Mouse (Mus musculus): ENCODE data around the gene Gja1. TPM values are rescaled to one million over a fixed set of nuclear protein-coding genes. Genes with fewer than 3 reads are reported as not detected.
"Not testable (repeated sequence)": the region's sequence is repeated elsewhere in the genome, so short reads cannot be mapped to it uniquely, and the experiment has no call there.

The Gja1 gene
- polyA plus RNA-seq, 1 experiment from 2014 or later: 103 TPM

DNA sequence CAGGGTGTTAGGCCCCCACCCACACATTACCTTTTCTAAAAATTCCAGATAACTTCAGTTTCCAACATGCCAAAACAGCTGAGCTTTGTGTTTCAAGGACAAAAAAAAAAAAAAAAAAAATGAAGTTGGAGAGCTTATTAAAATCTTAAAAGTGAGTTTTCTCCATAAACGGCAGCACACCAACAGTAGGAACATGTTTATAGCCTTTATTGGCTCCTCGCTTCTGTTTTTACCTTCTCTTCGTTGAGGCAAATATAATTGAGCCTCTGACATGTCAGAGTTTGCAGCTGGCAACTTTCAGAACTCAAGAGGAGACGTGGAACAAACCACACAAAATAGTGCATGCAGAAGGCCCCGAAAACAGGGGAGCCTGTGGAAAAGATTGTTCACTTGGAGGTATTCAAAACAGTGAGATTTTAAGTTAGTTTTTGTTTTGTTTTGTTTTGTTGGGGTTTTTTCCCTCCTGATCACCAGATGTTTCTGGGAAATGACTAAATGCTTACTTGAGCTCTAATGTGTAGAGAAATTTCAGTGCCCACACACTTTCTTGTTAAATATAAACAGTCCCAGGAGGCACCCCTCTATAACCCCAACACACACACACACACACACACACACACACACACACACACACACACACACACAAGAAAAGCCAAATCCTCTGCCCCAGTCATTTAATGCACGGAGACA lies 16.1 kb downstream of the Gja1 start:
- Histone ChIP-seq H3K9me3 (peaks cover 2% of the 10 kb centered on the region; the same call in 1 of the 2 replicates), H3K4me1 (replicated peaks) (no peaks in the 10 kb centered on the region), H3K36me3 (peaks cover 34% of the 10 kb centered on the region), H3K27ac (no peak overlapping the region), H3K27me3 (ENCODE audit: insufficient read depth, poor library complexity, severe bottlenecking) (no peaks in the 10 kb centered on the region), H3K4me3 (no peak overlapping the region)
- 80% methylated on average over 6 of the region's 6 CpGs for WGBS
- no peak for DNase-seq (ENCODE audit: low spot score)

DNA sequence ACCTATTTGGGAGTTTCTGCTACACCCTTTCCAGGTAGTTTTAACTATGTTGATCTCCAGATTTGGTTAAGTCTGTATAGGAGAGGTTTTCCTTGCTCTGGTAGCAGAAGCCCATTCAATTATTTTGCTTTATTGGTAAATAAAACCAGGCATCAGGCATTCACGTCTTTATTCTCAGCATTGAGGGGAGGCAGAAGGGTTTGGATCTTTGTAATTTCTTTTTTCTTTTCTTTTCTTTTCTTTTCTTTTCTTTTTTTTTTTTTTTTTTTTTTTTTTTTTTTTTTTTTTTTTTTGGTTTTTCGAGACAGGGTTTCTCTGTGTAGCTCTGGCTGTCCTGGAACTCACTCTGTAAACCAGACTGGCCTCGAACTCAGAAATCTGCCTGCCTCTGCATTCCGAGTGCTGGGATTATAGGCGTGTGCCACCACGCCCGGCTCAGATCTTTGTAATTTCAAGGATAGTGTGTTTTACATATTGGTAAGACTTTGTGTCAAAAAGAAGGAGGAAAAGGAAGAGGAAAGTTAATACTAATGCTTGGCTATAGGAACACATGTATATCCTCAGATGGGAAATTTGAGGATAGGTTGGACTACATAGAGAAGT lies 16.8 kb downstream of the Gja1 start:
- not testable (repeated sequence) for H3K27ac ChIP-seq; H3K4me1 ChIP-seq (replicated peaks); H3K9me3 ChIP-seq; H3K4me3 ChIP-seq; H3K27me3 ChIP-seq (ENCODE audit: insufficient read depth, poor library complexity, severe bottlenecking); DNase-seq (ENCODE audit: low spot score)
- 89% methylated on average over 7 of the region's 7 CpGs for WGBS
- H3K36me3 ChIP-seq: peaks cover 27% of the 10 kb centered on the region

DNA sequence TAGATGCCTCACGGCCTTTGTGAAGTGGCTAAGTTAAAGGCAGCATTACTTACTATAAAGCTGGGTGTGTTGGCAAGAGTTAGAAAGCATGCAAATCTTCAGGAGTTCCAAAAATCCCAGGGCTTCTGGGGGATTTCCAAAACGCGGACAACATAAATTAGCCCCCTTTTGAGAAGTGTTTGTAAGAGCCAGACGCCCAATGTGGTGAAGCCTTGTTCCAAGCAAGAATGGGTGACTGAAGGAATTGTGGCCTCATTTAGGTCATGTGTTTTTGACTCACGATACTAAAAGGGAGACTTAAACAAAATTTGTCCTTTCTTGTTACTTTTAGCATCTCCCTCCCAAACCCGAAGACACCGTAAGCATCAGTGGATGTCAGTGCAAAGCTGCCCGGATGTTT lies 20.7 kb downstream of the Gja1 start:
- Histone ChIP-seq H3K4me3 (no peak overlapping the region), H3K4me1 (replicated peaks) (no peaks in the 10 kb centered on the region), H3K9me3 (no peaks in the 10 kb centered on the region), H3K27me3 (ENCODE audit: insufficient read depth, poor library complexity, severe bottlenecking) (no peaks in the 10 kb centered on the region), H3K36me3 (no peaks in the 10 kb centered on the region), H3K27ac (no peak overlapping the region)
- DNase-seq (ENCODE audit: low spot score): no peak
- 86% methylated on average over 8 of the region's 8 CpGs for whole genome bisulfite sequencing

DNA sequence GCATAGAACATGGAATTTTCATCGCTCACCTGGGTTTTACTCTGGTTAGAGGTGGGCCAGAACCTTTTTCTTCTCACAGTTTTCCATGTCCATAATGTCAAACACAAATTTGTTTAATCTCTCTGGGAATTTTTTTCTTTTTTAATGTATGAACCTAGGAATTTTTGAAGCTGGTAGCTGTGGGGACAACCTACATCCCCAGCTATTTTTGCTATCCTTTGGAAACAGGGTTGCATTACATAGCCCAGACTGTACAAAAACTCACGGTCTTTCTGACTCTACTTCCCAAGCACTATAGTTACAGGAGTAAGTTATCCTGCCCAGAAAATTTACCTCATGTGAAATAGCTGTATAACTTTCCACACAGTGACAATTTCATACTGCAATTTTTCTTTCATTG lies 21.2 kb downstream of the Gja1 start:
- Histone ChIP-seq H3K4me3 (no peak overlapping the region), H3K9me3 (no peaks in the 10 kb centered on the region)
- WGBS: 95% methylated on average over 2 of the region's 2 CpGs

DNA sequence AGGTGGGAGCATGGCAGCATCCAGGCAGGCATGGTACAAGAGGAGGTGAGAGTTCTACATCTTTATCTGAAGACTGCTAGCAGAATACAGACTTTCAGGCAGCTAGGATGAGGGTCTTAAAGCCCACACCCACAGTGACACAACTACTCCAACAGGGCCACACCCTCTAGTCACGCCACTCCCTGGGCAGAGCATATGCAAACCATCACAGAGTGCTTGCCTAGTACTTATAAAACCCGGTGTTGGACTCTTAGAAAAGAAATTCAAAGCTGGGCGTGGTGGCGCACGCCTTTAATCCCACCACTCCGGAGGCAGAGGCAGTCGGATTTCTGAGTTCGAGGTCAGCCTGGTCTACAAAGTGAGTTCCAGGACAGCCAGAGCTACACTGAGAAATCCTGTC lies 24.3 kb downstream of the Gja1 start:
- not testable (repeated sequence) for H3K9me3 ChIP-seq; H3K36me3 ChIP-seq; H3K4me3 ChIP-seq; H3K27me3 ChIP-seq (ENCODE audit: insufficient read depth, poor library complexity, severe bottlenecking); H3K27ac ChIP-seq; H3K4me1 ChIP-seq (replicated peaks); DNase-seq (ENCODE audit: low spot score)
- WGBS: 94% methylated on average over 8 of the region's 8 CpGs

More for the DNA sequence above, 21.2 kb downstream of the Gja1 start:
- H3K27me3 ChIP-seq (ENCODE audit: insufficient read depth, poor library complexity, severe bottlenecking): no peaks in the 10 kb centered on the region
- no peak for DNase-seq (ENCODE audit: low spot score)
- H3K4me1 ChIP-seq (replicated peaks): no peaks in the 10 kb centered on the region
- H3K27ac ChIP-seq: no peak overlapping the region
- H3K36me3 ChIP-seq: no peaks in the 10 kb centered on the region

DNA sequence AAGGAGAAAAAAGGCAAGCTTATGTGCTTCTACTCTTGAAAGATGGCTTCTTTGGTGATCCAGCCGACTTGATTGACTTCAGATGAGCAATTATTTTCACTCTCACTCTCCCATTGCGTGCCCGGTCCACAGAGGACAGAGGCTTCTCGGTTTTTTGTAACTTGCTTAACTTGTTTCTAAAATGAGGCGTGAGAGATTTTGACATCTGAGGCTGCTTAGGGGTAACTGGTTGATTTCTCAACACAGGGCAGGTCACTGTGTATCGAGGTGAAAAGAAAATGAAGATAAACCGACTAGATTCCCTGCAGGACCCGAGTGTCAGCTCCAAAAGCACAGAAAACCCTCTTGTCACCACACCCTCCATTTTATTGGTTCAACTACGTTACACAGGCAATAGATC lies 28.8 kb downstream of the Gja1 start:
- Histone ChIP-seq H3K4me3 (no peak overlapping the region), H3K27ac (no peak overlapping the region), H3K36me3 (no peaks in the 10 kb centered on the region), H3K4me1 (replicated peaks) (no peaks in the 10 kb centered on the region), H3K27me3 (ENCODE audit: insufficient read depth, poor library complexity, severe bottlenecking) (no peaks in the 10 kb centered on the region), H3K9me3 (no peaks in the 10 kb centered on the region)
- DNase-seq (ENCODE audit: low spot score): no peak
- WGBS: 86% methylated on average over 9 of the region's 9 CpGs

DNA sequence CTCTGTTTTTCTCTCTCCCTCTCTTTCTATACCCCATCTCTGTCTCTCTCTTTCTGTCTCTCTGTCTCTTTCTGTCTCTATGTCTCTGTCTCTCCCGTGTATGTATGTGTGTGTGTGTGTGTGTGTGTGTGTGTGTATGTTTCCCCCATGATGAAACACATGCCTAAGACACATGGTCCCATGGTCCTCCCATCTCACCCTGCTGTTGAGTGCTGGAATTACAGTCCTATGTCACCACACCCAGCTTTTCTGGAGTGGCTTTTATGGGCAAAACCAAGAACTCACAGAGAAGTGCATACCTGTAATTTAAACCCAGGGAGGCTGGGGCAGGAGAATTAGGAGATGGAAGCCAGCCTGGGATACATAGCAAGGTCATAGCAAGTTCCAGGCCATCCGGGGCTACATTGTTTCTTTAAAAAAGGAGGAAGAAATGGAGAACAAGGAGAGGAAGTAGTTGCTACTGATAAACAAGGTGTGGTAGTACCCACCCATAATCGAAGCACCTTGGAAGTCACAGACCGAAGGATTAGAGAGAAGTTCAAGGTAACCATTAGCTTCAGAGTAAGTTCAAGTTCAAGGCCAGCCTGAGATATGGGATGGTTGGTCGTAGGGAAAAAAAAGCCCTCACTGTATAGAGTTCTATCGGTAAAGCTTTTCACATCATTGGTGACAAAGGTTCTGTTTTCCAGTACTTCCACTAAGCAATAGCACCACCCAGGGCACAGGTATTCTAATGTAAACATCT lies 29.4 kb downstream of the Gja1 start:
- Histone ChIP-seq H3K9me3 (no peaks in the 10 kb centered on the region), H3K36me3 (no peaks in the 10 kb centered on the region), H3K27me3 (ENCODE audit: insufficient read depth, poor library complexity, severe bottlenecking) (no peaks in the 10 kb centered on the region), H3K27ac (no peak overlapping the region), H3K4me1 (replicated peaks) (no peaks in the 10 kb centered on the region), H3K4me3 (no peak overlapping the region)
- WGBS: 93% methylated on average over 6 of the region's 6 CpGs
- DNase-seq (ENCODE audit: low spot score): no peak

DNA sequence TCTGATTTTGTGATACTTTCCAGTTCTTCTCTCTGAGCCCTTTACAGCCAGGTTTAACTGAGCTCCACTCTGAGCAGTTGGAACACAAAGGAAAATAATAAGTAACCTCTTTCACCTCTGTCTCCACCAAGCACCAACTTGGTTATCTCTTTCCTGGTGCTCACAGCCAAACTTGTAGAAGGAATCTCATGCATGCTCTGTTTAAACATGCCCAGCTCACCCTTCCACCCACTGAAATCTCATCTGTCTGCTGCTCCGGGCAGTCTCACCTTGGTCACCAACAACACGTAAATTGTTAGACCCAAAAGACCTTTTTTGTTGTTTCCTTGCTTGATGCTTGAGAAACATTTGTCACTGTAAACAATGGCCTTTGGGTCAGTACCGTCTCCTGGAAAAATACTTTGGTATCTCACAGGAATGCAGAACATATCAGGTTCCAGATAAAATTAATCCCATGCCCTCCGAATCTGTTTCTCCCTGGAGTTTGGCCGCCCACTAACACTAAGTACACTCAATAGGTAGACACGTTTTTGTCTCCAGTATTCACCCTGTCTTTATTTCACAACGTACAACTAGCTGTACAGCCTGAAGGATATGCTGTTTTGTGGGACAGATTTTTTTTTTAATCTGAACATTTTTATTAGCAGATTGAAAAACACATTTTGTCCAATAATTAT lies 38.9 kb downstream of the Gja1 start:
- Histone ChIP-seq H3K4me3 (no peak overlapping the region), H3K36me3 (no peaks in the 10 kb centered on the region), H3K27ac (no peak overlapping the region), H3K4me1 (replicated peaks) (no peaks in the 10 kb centered on the region), H3K9me3 (no peaks in the 10 kb centered on the region), H3K27me3 (ENCODE audit: insufficient read depth, poor library complexity, severe bottlenecking) (no peaks in the 10 kb centered on the region)
- DNase-seq (ENCODE audit: low spot score): no peak
- WGBS: 79% methylated on average over 7 of the region's 7 CpGs

DNA sequence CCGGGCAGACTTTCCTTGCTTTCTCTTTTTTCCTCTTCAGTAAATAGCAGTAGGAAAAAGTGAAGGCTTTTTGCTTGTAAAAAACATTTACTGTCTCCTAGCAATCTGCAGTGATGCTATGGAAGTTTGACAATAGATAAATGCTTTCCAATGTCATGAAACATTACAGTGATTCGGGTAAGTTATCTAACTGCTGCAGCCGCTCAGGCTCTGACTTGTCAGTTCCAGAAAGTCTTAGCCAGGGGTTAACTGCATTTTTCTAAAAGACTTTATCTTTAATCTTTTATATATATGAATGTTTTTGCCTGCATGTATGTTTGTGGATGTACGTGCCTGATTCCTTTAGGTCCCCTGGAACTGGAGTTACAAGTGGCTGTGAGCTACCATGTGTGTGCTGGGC lies 45.4 kb downstream of the Gja1 start:
- no peaks in the 10 kb centered on the region for H3K27me3 ChIP-seq (ENCODE audit: insufficient read depth, poor library complexity, severe bottlenecking)
- no peaks in the 10 kb centered on the region for H3K9me3 ChIP-seq
- no peak for DNase-seq (ENCODE audit: low spot score)
- WGBS: 87% methylated on average over 4 of the region's 4 CpGs
- no peak overlapping the region for H3K4me3 ChIP-seq
- H3K36me3 ChIP-seq: no peaks in the 10 kb centered on the region
- H3K4me1 ChIP-seq (replicated peaks): no peaks in the 10 kb centered on the region
- no peak overlapping the region for H3K27ac ChIP-seq

DNA sequence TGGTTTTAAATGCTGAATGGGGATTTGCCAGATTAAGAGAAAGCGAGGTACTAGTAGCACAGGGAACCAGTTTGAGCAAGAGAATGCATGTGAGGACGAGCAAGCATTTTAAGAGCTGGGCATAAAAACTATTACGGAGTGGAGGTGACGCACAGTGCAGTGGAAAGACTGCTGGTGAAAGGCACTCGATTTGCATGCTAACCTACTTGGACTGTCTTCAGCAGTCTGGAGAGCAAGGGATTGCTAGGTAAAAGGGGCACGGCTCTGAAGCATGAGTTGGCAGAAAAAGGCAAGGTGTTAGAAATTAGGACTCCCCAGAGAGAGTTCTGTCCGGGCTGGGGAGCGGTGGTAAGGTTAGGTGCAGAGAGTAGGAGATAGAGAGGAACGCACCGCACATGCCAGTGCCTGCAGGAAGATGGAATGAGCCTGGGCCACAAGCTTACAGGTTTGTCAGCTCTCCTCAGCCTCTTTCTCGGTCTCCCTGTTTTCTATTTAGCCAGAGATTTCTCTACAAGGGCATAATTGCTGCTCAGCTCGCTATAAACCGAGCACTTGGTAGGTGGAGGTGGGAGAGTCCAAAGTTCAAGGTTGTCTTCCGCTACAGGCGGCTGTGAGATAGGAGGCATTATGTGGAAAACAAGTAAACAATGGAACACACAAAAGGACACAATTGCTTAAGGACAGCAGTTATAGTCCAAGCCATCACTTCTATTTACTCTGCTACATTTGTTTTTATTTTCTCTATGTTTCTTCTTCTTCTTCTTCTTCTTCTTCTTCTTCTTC lies 48.1 kb downstream of the Gja1 start:
- no peaks in the 10 kb centered on the region for H3K4me1 ChIP-seq (replicated peaks)
- no peak for DNase-seq (ENCODE audit: low spot score)
- no peaks in the 10 kb centered on the region for H3K27me3 ChIP-seq (ENCODE audit: insufficient read depth, poor library complexity, severe bottlenecking)
- H3K4me3 ChIP-seq: no peak overlapping the region
- H3K9me3 ChIP-seq: no peaks in the 10 kb centered on the region
- WGBS: 85% methylated on average over 15 of the region's 15 CpGs
- no peaks in the 10 kb centered on the region for H3K36me3 ChIP-seq
- H3K27ac ChIP-seq: no peak overlapping the region

DNA sequence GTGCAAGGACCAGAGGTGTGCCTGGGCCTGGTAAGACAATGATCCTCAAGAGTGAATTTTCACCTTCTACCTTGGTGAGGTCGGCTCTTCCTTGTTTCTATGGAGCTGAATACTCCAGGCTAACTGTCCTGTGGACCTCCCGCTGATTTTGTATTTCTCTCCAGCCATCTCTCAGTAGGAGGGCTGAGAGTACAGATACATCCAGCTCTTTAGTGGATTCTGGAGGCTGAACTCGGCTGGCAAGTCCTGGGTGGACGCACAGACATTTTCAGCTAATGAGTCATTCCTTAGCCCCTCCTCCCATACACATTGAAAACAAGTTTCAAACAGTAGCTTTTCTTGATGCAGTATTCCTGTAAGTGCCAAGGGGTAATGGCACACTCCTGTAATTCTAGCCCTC lies 49.2 kb downstream of the Gja1 start:
- no peak overlapping the region for H3K27ac ChIP-seq
- no peaks in the 10 kb centered on the region for H3K27me3 ChIP-seq (ENCODE audit: insufficient read depth, poor library complexity, severe bottlenecking)
- 56% methylated on average over 4 of the region's 4 CpGs for WGBS
- no peak for DNase-seq (ENCODE audit: low spot score)
- no peaks in the 10 kb centered on the region for H3K9me3 ChIP-seq
- H3K4me1 ChIP-seq (replicated peaks): peaks cover 3% of the 10 kb centered on the region
- H3K36me3 ChIP-seq: no peaks in the 10 kb centered on the region
- no peak overlapping the region for H3K4me3 ChIP-seq

DNA sequence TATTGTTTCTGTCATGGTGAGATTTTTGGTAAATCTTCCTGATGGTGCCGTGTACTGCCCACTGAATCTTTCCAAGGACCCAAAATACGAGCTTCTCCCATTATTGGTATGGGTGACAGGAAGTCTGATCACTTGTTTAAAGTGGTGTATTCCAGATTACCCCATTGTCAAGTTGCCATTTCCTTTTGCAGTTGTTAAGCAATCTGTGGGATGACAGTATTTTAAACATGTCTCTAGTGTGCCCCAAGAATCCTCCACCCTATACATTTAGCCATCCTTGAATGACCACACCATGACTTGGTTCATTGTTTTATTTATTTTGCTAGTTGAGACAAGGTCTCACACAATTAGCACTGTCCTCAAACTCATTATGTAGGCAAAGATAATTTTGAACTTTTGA lies 50.3 kb downstream of the Gja1 start:
- Histone ChIP-seq H3K27ac (no peak overlapping the region), H3K27me3 (ENCODE audit: insufficient read depth, poor library complexity, severe bottlenecking) (no peaks in the 10 kb centered on the region), H3K9me3 (no peaks in the 10 kb centered on the region), H3K4me1 (replicated peaks) (peaks cover 13% of the 10 kb centered on the region), H3K36me3 (no peaks in the 10 kb centered on the region), H3K4me3 (no peak overlapping the region)
- WGBS: 92% methylated on average over 2 of the region's 2 CpGs
- DNase-seq (ENCODE audit: low spot score): no peak

Measured in hindbrain, embryonic 10.5 days (tissue).